Mouse (Mus musculus) forebrain, embryonic 11.5 days (tissue): ENCODE data around the gene Crlf1. TPM values are rescaled to one million over a fixed set of nuclear protein-coding genes. Genes with fewer than 3 reads are reported as not detected.

Experiments used
- ATAC-seq: fragments of 200-750 bp; cut with Nextera tagmentation; replicated peaks from 2 replicates; pipeline ENCODE4 v1.8.0; 2017; ENCODE audit warnings: moderate TSS enrichment; ENCODE audit not compliant: low FRiP score
- DNase-seq: peaks from one replicate; pipeline ENCODE4 v3.0.0-alpha.2; 2017; ENCODE audit warnings: low spot score
- H3K27ac ChIP-seq: fragments of 300-500 bp; sonication (generic); 2 replicates; pipeline ENCODE4 v1.5.1; 2014; ENCODE audit warnings: low read depth, low read length
- H3K27me3 ChIP-seq: fragments of 300-500 bp; sonication (generic); 2 replicates; pipeline ENCODE4 v1.6.1; 2014; ENCODE audit warnings: mild to moderate bottlenecking, low read length, mixed read lengths; ENCODE audit not compliant: control insufficient read depth, insufficient read depth
- H3K36me3 ChIP-seq: fragments of 300-500 bp; sonication (generic); 2 replicates; pipeline ENCODE4 v1.6.1; 2014; ENCODE audit warnings: mild to moderate bottlenecking, low read length, moderate library complexity, mixed read lengths; ENCODE audit not compliant: control insufficient read depth, insufficient read depth
- H3K4me1 ChIP-seq: fragments of 300-500 bp; sonication (generic); replicated peaks from 2 replicates; pipeline ENCODE4 v1.6.1; 2014; ENCODE audit warnings: low read length, mixed read lengths; ENCODE audit not compliant: control insufficient read depth, insufficient read depth
- H3K4me2 ChIP-seq: fragments of 300-500 bp; sonication (generic); 2 replicates; pipeline ENCODE4 v1.6.1; 2014; ENCODE audit warnings: low read depth, mild to moderate bottlenecking, low read length, moderate library complexity, mixed read lengths; ENCODE audit not compliant: severe bottlenecking
- H3K4me3 ChIP-seq: fragments of 300-500 bp; sonication (generic); 2 replicates; pipeline ENCODE4 v1.5.1; 2014; ENCODE audit warnings: low read depth, low read length
- H3K9ac ChIP-seq: fragments of 300-500 bp; sonication (generic); 2 replicates; pipeline ENCODE4 v1.6.1; 2014; ENCODE audit warnings: low read length
- H3K9me3 ChIP-seq: fragments of 300-500 bp; sonication (generic); 2 replicates; pipeline ENCODE4 v1.6.1; 2016; ENCODE audit warnings: low read length, mixed read lengths; ENCODE audit not compliant: control insufficient read depth
- WGBS: fragments of 180-500 bp; shearing (Covaris S2); extraction: QIAGEN DNeasy Blood & Tissue Kit; methylation state at CpG from one replicate; pipeline ENCODE4 v1.1.7; 2014; 5-methylcytosine and 5-hydroxymethylcytosine counted together
- polyA plus RNA-seq: library from polyadenylated mRNA; unstranded; fragments of >200 nt; fragmentation: Nextera tagmentation; extraction: Ambion mirVana; gene quantifications from 2 replicates; pipeline ENCODE4 v1.2.1, GENCODE M21; 2014

Gene Crlf1
- polyA plus RNA-seq, 1 experiment from 2014 or later: 10.9 TPM

DNA sequence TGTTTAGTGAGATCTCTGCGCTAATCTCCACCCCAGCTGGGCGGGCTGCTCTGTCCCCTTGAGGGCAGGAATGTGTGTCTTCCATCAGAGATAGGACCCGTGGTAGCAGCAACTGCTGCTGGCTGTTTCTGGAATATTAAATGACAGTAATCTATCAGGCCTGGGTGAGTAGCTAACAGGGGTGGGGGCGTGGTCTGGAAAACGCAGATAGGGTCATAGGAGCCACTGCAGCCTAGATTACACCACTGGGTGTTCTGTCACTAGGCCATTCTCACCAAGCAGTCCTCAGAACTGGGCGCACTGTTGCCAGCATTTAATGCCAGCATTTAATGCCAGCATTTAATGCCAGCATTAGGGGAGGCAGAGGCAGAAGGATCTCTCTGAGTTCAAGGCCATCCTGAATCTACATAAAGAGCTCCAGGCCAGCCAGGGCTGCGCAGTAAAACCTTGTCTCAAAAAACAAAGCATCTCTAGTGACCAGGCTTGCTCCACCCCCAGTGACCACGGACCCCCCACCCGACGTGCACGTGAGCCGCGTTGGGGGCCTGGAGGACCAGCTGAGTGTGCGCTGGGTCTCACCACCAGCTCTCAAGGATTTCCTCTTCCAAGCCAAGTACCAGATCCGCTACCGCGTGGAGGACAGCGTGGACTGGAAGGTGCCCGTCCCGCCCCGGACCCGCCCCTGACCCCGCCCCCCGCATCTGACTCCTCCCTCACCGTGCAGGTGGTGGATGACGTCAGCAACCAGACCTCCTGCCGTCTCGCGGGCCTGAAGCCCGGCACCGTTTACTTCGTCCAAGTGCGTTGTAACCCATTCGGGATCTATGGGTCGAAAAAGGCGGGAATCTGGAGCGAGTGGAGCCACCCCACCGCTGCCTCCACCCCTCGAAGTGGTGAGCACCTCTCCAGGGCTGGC is 7.7 kb downstream of the Crlf1 start:
- no peak overlapping the region for H3K9ac ChIP-seq
- H3K27me3 ChIP-seq: peaks cover 76% of the 10 kb centered on the region
- WGBS: 6% methylated on average over 39 of the region's 39 CpGs
- no peak overlapping the region for H3K4me3 ChIP-seq
- no peak overlapping the region for H3K27ac ChIP-seq
- peak overlapping the region; percentile 26 for H3K4me2 ChIP-seq
- ATAC-seq (no peak), DNase-seq (peak; percentile 74)
- no peaks in the 10 kb centered on the region for H3K36me3 ChIP-seq
- H3K4me1 ChIP-seq: peaks cover 7% of the 10 kb centered on the region
- no peaks in the 10 kb centered on the region for H3K9me3 ChIP-seq

DNA sequence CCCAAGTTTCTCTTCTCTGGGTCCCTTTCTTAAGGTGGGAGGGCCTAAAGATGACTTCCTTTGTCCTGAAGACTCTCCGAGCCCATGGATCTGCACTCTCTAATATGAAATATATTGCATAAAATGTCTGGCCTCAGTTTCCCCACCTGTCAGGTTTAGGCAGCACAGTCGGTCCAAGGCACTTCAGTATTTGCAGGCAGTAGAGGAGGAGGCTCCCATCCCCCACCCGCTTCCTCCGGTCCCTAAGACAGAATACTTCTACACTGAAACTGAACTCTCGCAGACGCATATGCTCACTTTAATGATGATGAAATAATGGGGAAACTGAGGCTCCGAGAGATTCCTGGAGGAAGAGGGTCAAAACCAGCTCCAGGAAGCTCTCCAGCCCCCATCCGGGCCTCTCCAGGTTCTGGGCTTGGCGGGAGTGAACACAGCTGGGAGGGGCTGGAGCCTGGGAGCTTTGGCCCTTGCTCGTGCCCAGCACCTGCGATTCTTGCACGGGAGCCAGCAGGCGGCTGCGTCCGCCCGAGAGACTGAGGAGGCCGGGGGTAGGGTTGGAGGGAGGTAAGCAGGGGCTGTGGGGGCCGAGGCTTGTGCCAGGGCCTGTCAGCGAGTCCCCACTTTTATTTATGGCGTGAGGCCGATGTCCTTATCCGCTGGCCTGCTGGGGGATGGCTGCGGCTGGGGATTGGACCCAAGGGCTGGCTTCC is 9.0 kb downstream of the Crlf1 start:
- DNase-seq (no peak), ATAC-seq (no peak)
- H3K4me1 ChIP-seq: peaks cover 8% of the 10 kb centered on the region
- no peaks in the 10 kb centered on the region for H3K36me3 ChIP-seq
- no peaks in the 10 kb centered on the region for H3K9me3 ChIP-seq
- no peak overlapping the region for H3K4me3 ChIP-seq
- peaks cover 63% of the 10 kb centered on the region for H3K27me3 ChIP-seq
- no peak overlapping the region for H3K4me2 ChIP-seq
- H3K27ac ChIP-seq: no peak overlapping the region
- H3K9ac ChIP-seq: no peak overlapping the region
- 9% methylated on average over 23 of the region's 23 CpGs for WGBS

DNA sequence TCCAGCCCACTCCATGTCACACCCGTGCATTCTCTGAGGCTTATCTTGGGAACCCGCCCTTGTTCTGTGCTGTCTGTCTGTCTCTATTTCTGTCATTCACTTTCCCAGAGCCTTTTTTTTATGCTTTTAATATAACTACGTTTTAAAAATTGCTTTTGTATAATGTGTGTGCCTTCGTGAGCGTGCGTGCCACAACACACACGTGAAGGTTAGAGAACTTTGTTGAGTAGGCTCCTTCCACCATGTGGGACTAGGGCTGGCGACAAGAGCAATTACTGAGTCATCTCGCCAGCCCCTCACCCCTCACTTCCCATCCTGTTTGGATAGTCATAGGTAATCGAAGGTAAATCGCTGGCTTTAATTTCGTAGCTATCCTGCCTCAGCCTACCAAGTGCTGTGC is 9.6 kb downstream of the Crlf1 start:
- H3K4me3 ChIP-seq: no peak overlapping the region
- ATAC-seq (no peak), DNase-seq (no peak)
- H3K27ac ChIP-seq: no peak overlapping the region
- 27% methylated on average over 12 of the region's 12 CpGs for WGBS
- no peak overlapping the region for H3K4me2 ChIP-seq
- H3K9me3 ChIP-seq: no peaks in the 10 kb centered on the region
- peaks cover 8% of the 10 kb centered on the region for H3K4me1 ChIP-seq
- peaks cover 58% of the 10 kb centered on the region for H3K27me3 ChIP-seq
- peaks cover 3% of the 10 kb centered on the region; the same call in 1 of the 2 replicates for H3K36me3 ChIP-seq
- no peak overlapping the region for H3K9ac ChIP-seq

DNA sequence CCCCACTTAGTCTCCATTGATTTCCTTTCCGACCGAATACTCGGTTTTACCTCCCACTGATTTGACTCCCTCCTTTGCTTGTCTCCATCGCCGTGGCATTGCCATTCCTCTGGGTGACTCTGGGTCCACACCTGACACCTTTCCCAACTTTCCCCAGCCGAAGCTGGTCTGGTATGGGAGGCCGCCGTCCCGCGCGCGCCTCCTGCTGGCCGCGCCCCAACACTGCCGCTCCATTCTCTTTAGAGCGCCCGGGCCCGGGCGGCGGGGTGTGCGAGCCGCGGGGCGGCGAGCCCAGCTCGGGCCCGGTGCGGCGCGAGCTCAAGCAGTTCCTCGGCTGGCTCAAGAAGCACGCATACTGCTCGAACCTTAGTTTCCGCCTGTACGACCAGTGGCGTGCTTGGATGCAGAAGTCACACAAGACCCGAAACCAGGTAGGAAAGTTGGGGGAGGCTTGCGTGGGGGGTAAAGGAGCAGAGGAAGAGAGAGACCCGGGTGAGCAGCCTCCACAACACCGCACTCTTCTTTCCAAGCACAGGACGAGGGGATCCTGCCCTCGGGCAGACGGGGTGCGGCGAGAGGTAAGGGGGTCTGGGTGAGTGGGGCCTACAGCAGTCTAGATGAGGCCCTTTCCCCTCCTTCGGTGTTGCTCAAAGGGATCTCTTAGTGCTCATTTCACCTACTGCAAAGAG is 10.2 kb downstream of the Crlf1 start:
- peaks cover 53% of the 10 kb centered on the region for H3K27me3 ChIP-seq
- peak; percentile 86 for DNase-seq
- H3K9ac ChIP-seq: no peak overlapping the region
- peaks cover 7% of the 10 kb centered on the region; the same call in 1 of the 2 replicates for H3K36me3 ChIP-seq
- 0 out of 2 replicates have a peak, but pooled peaks have one; percentile 11 for ATAC-seq
- H3K27ac ChIP-seq: no peak overlapping the region
- peaks cover 8% of the 10 kb centered on the region for H3K4me1 ChIP-seq
- H3K4me3 ChIP-seq: no peak overlapping the region
- 10% methylated on average over 46 of the region's 46 CpGs for WGBS
- no peaks in the 10 kb centered on the region for H3K9me3 ChIP-seq
- peak overlapping the region; percentile 18; the same call in 1 of the 2 replicates for H3K4me2 ChIP-seq

DNA sequence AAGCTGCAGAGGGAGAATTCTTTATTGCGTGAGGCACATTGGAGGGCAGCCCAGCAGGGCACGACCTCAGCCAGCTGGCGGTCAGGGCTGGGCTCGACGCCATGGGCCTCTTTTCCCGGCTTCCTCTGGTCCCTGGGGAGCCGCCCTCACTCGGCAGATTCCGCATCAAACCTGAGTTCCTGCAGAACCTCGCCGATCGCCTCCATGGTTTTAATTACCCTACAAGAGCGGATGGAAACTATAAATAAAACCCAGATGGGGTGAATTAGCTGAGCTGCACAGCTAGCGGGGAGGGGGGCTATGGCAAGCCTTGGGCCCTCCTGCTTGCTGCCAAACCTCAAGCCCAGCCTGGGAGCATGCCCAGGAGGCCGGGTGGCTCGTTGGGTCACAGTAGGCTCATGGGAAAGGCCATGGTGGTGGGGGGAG is 11.3 kb downstream of the Crlf1 start:
- WGBS: 58% methylated on average over 16 of the region's 16 CpGs
- ATAC-seq (no peak), DNase-seq (no peak)
- H3K4me2 ChIP-seq: no peak overlapping the region
- H3K27me3 ChIP-seq: peaks cover 43% of the 10 kb centered on the region
- no peak overlapping the region for H3K4me3 ChIP-seq
- H3K27ac ChIP-seq: no peak overlapping the region
- no peaks in the 10 kb centered on the region for H3K9me3 ChIP-seq
- H3K36me3 ChIP-seq: peaks cover 7% of the 10 kb centered on the region; the same call in 1 of the 2 replicates
- peaks cover 17% of the 10 kb centered on the region for H3K4me1 ChIP-seq
- no peak overlapping the region for H3K9ac ChIP-seq

DNA sequence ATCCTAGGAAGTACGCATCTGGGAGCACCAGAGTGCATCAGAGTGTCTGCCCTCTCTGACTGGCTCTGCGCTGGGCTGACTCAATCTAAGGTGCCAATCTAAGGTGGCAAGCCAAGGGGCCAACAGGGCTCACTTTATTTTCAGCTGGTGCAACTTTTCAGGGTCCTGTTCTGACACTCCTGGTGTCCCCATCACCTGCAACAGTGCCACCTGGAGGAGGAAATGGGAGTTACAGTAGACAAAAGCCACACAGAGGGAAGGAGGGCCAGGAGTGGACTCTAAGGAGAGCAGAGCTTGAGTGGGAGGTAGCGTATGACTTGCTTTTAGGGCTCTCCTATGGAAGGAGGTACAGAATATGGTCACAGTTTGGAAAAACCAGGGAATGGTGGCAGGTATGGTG is 11.9 kb downstream of the Crlf1 start:
- DNase-seq (peak; percentile 85), ATAC-seq (no peak)
- H3K9me3 ChIP-seq: no peaks in the 10 kb centered on the region
- H3K36me3 ChIP-seq: peaks cover 7% of the 10 kb centered on the region; the same call in 1 of the 2 replicates
- no peak overlapping the region for H3K4me3 ChIP-seq
- 69% methylated on average over 3 of the region's 3 CpGs for WGBS
- H3K4me1 ChIP-seq: peaks cover 18% of the 10 kb centered on the region
- H3K27ac ChIP-seq: no peak overlapping the region
- H3K9ac ChIP-seq: no peak overlapping the region
- H3K27me3 ChIP-seq: peaks cover 38% of the 10 kb centered on the region
- no peak overlapping the region for H3K4me2 ChIP-seq

DNA sequence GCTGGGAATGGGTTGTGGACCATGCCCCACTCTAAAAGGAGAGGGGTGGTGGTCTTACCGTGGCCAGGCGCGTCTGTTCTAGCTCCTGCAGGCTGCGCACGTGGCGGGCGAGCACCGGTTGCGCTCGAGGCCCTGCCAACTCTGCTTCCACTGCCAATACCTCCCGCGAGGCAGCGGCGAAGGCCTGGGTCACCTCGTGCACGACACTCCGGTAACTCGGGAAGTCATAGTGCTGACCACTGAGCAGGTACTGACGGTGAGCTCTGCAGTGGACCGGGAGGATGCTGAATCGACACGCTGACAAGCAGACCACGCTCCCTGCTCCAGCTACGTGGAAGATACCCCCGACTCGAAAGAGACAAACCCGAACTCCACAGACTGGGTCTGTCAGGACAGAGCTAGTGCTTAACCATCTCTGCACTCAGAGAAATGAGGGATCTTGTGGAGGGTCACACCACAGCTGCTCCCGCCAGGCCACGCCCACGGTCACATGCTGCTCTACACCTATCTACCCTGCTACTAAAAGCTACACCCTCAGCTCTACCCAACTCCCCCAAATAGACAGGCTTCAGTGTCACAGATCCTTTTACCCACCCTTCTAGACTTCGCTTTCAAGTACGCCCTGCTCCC is 12.9 kb downstream of the Crlf1 start:
- H3K4me2 ChIP-seq: peak overlapping the region; percentile 76
- DNase-seq: no peak
- H3K27ac ChIP-seq: peak overlapping the region; percentile 73
- H3K9me3 ChIP-seq: no peaks in the 10 kb centered on the region
- H3K36me3 ChIP-seq: peaks cover 7% of the 10 kb centered on the region; the same call in 1 of the 2 replicates
- ATAC-seq: peak; percentile 25; the same call in 1 of the 2 replicates
- peak overlapping the region; percentile 83 for H3K9ac ChIP-seq
- WGBS: 37% methylated on average over 32 of the region's 32 CpGs
- peaks cover 29% of the 10 kb centered on the region for H3K27me3 ChIP-seq
- H3K4me3 ChIP-seq: peak overlapping the region; percentile 62
- H3K4me1 ChIP-seq: peaks cover 18% of the 10 kb centered on the region
